Mouse (Mus musculus): ENCODE results near the gene Pibf1.

DNA sequence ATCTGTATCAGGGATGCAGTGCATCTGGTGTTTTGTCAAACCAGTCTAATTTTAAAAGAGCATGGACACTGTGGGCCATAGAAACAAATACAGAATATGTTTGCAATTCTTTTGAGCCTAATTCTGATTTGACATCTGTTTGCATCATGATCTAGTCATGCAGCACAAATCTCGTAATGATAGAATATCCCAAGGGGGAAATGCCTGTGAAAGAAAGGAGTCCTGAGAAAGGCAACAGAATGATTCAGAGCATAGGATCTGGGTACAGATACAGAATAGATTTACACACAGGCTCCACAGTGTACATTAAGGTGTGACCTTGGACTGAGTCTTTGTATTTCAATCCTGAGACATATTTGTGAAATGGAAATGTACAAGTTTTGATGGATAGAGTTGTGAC, 47.6 kb downstream of the Pibf1 start:
- TF ChIP-seq POLR2A (IDR thresholded peaks at IDR 0.05; ENCODE audit: control insufficient read depth in 1 of 2, insufficient read depth in 1 of 2, low read depth in 1 of 2, low read length in 2 of 2, poor library complexity in 1 of 2) (no peak), MXI1 (IDR thresholded peaks at IDR 0.05; ENCODE audit: low read depth, low read length) (no peak), CTCF (IDR thresholded peaks at IDR 0.05 in 2 of 3, conservative IDR thresholded peaks at IDR 0.05 in 1 of 3; ENCODE audit: control insufficient read depth in 1 of 3, insufficient read depth in 1 of 3, low read depth in 2 of 3, low read length in 3 of 3, poor library complexity in 1 of 3, severe bottlenecking in 1 of 3) (no peak), ZKSCAN1 (IDR thresholded peaks at IDR 0.05; ENCODE audit: low read depth, low read length) (no peak)
